Mouse (Mus musculus) right cerebral cortex, postnatal 4 days (tissue): ENCODE measurements around the gene Slc25a45.
A peak's percentile ranks its signal among the peaks of the same experiment; 100 is the strongest.

ENCODE experiments used
- DNase-seq: peaks from one replicate; pipeline ENCODE4 v3.0.0-alpha.2; 2022

The Slc25a45 gene

DNA sequence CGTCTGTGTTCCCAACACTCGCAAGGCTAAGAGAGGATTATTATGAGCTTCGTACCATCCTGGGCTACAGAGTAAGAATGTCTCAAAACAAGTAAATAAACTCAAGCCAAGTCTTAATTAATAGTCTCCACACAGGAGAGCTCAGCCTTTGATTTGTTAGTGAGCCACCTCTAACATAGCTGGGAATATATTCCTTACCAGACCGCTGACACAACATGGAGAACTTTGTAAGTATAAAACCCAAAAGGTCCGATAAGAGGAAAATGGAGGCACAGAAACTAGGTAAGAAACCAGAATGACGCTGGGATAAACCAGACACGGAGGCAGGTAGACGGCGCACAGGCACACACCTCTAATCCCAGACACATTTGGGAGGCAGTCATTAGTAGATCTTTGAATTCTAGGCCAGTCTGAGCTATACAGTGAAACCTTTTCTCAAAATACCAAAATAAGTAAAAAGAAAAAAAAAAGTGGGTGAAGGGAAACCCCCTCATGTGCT, 36.7 kb upstream of the Slc25a45 start:
- DNase-seq: no peak

DNA sequence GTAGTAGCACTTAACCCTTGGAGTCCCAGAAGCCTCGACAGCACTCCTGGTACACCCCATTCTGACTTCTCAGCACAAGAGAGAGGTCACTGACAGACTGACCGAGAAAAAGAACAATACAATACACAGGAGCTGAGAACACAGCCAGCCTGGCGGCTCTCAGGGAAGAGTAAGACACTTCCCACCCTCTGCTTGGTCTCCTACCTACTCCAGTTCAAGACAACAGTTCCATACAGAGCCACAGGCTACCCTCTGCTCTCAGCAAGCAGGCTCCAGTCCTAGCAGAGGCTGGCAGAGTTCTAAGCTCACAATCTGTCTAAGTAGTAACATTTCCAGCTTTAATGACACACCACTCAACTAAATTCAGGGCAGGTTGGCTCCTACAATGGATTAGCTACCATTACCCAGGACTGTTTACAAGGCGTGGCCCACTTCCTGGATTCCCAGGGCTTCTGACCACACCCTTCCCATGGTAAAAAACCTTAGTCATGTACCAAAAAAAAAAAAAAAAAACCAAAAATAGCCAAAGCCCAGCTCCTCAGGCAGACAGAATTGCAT, 36.1 kb upstream of the Slc25a45 start:
- DNase-seq: no peak

DNA sequence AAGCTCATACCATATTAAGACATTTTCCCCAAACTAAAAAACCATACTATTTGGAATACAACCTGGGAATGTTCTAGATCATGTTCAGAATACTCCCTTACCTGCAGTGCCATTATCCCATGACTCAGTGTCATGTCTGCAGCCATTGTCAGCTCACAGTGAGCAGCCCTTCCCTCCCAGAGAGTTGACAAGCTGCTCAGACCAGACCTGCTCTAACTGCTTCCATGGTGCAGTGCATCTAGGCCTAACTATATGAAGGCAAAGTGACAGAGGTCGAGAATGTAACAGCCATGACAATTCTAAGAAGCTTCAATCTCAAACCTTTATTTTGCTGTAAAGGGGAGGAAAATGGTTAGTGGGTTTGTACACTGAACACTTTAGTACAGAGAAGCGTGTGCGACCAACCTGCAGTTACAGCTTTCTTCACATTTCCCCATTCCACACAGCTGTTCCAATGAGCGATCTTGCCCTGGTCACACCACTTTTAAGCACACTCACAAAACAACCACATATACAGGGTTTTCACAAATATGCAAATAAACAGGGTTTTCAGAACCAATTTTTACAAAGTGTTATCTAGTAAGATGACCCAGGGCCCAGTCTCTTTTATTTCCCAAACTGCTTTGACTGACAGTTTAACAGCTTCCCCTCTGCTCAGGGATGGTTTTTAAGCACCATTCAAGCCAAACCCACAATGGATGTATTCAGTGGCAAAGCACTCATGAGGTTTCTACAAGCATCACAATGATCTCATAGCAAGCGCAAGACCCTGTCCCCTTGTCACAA, 35.4 kb upstream of the Slc25a45 start:
- DNase-seq: no peak

DNA sequence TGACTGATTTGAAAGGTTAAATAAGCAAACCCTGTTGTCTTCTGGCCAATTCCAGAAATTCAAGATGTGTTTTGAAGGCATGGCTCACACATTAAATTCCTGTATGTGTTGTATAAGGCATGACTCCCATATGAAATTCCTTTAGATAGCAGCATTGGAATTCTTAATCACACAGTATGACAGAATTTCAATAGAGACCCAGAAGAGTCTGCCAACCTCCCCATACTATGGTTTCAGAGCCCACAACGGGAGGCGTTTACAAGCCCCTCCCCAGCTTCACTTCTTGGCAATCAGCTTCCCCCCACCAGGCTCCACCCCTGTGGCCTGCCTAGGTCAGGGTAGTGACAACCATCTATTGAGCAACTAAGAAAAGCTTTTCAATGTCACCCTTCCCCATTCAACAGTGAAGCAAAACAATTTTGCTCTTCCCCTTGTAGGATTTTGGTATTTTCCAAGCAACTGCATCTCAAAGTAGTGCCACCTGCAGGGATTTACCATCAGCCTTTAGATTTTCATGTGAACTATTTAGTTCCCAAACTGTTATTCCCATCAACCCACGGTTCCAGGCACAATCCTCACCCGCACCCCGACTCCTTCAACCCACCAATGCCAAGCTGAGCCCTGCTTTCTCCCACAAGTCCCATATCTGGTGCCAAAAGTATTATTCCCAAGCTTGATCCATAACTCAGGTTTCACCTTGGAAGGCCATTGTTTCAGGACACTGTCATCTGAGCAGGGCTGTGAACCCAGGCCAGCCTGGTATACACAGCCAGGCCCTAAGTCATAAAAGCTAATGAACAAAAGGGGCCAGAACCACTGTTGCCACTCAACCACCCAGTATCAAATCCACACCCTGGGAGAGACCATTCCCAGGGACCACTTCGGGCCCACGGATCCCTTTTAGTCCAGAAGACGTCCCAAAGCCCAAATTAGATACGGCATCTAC, 34.5 kb upstream of the Slc25a45 start:
- no peak for DNase-seq

DNA sequence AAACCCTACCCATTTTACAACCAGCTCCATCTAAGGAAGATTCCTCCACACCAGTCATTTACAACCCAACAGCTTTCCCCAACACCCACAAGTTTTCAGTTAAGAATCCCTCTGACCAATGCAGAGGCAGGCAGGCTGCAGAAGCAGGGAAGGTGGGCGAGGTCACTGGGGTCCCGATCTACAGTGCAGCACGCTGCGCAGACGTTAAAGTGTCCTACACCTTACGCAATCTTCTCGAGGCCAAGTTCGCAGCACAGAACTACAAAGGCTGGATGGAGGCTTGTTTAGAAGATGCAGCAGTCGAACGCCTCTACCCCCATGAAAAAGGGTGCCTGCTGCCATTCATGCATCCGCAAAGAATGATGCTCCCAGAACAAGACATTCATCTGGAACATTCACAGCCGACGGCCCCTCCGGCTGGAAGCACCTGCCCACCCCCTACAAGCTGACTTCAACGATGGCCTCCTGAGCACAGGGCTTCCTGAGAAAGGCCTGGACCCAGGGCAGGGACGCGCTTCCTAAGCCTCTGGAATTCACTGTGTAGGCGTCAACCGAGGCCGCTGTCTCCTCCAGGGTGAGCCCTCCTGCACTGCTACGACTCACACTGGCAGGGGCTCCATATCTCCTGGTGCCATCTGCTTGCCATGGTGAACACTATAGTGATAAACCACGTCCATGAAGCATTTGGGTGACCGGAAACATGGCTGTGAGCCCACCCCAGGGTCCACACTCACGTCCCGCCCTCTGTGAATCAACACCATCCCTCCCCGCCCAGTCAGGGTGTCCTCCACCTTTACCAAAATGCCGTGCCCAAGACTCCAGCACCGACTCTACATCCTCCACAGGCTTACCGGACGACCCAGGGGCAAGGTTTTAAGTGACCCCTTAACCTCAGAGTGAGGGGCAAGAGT, 33.6 kb upstream of the Slc25a45 start:
- no peak for DNase-seq

DNA sequence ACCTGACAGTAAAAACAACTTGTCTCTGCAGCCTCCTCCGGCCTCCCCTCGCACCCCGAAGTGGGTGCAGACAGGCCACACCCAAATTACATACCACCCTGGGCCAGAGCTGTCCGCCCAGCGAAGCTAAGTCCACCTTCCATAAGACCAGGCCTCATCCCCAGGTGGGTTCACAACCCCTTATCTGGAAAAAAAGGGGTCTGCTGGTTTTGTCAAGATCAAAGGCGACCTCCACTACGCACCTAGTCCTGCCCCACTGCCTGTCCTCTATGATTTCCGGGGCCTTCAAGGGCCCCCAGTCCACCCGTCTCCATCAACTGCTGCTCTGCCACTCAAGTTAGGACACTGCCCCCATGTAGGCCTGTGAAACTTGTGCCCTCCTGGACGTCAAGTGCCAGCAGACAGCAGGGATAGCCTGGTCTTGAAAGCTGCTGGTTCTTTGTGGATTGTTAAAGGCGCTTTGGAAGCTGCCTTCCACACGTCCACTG, 32.7 kb upstream of the Slc25a45 start:
- DNase-seq: no peak

DNA sequence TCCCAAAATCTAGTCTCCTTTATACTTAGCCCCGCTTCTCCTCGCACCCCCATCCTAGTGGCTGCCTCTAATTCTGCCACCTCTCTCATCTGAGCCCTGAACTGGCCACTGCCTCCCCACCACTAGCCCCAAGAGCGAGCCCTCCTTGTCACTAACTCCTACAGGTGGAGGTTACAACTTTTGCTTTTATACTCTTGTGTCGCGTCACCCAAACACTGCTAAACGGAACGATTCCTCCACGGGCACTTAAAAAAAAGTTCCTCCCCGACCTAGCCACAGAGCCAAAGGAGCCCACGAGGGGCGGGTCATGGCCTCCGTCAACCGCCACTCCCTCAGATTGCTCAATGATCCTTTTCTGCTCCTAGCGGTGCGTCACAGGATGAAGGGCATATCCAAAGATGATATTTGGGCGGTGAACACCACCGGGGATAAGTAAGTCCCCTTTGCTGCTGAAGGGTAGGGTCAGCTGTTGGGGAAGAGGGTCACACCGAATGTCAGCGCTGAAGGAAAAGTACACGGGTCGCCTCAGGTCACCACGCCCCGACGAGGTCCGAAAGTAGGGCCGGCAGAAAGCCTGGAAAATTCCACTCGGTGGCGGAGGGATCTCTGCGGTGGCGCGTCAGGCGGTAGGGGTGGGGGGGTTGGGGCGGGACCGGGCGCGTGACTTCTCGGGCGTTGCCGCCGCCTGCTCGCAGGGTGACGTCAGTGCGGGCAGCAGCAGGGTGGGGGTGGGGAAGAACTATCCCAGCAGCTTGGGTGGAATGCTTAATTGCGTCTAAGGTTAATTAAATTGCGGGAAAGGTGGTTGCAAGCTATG, 32.1 kb upstream of the Slc25a45 start:
- DNase-seq: peak; percentile 91

DNA sequence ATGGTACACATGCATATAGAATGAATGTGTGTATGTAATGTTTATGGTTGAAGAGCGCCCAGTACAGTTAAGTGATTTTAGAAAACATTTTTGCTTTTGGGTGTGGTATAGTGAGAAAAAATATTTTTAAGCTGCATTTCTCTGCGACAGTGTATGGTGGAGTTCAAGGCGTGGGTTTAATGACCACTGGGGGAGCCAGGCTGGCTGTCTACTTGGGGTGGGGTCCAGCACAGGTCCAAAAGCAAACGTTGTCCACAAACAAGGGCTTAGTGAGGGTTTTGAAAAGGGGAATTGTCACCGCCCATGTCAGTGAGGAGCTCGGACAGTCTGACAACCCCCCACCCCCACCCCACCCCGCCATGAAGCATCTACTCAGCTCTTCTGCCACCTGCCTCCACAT, 31.5 kb upstream of the Slc25a45 start:
- peak; percentile 29 for DNase-seq

DNA sequence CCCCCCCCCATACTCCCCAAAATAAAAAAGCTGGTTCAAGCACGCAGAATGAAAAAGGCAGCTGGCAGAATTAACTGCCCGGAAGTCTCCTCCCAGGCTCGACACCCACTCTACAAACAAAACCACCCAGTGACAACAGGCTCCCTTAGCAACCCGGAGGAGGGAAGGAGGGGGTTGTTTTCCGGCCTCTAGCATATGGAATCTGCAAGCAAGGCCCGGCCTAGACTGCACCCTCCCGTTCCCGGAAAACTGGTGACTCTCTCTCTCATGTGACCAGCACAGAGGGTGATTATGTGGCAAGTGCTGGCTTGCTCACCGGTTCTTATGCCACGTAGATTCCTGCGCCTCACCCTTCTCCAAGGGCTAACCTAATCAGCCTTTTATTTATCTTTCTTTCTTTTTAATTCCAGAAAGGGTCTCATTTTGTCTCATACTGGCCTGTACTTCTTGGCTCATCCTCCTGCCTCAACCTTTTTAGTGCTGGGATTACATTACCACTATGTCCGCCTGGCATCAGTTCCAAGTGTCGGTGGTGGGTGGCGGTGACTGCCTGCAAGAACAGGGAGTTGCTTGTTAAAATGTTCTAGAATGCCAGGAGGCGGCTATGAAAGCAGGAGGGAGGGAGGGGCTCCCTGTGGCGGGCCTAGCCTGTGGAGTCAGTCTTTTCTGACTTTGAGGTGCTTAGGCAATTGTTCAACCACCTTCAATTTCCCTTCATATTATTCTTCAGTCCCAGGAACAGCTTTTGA, 30.9 kb upstream of the Slc25a45 start:
- peak; percentile 75 for DNase-seq

DNA sequence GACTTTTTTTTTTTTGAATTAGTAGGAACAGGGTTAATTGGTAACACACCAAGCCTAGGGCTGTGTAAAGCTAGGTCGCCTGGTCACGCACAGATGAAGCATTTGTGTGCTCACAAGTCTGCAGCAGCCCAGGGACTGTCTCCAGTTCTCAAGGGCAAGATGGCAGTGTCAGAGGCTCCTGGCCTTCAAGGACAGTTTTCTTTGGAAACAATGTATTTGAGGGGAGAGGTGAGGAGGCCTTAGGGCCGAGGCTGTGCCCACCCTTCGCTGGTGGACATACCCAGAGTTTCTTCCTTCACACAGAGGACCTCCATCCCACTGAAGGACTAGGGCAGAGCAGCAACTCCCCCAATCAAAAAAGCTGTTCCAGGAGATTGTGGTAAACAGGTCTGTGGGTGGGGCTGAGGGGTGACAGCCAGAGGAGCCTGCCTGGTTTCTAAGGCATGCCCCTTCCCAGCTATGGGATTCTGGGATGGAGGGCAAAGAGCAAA, 30.3 kb upstream of the Slc25a45 start:
- DNase-seq: peak; percentile 24

DNA sequence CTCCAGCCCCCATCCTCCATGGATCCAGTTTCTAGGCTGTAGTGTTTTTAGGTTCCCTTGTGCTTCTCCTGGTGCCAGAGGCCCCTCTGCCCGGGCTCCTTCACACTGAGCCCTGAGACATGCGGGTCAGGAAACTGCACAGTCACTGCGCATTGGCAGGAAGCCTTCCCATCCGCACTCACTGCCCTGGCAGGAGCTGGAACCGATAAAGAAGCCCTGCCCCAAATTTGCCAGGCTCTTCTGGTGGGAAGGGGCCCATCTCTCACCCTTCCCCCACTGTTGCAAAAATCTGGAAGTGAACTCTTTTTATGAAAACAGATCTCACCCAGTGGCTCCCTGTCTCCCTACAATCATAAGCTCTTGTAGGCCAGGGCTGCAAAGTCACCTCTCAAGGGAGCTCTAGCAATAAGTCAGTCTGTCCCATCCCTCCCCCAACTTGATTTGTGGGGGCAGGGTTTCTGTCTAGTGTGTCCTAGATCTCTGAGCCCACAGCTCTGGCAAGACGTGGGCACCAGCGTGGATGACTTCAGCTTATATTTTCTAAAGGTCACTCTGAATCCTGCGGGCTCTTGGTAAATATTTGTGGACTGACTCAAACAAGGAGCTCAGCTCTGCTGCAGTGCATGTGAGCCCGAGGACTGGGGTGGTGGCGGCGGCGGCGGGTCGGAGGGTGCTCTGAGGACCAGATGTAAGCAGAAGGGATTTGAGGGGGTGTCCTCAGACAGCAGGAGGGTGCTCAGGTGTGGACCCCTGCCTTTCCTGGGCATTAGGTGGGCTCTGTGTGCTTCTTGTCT, 29.4 kb upstream of the Slc25a45 start:
- DNase-seq: peak; percentile 18

DNA sequence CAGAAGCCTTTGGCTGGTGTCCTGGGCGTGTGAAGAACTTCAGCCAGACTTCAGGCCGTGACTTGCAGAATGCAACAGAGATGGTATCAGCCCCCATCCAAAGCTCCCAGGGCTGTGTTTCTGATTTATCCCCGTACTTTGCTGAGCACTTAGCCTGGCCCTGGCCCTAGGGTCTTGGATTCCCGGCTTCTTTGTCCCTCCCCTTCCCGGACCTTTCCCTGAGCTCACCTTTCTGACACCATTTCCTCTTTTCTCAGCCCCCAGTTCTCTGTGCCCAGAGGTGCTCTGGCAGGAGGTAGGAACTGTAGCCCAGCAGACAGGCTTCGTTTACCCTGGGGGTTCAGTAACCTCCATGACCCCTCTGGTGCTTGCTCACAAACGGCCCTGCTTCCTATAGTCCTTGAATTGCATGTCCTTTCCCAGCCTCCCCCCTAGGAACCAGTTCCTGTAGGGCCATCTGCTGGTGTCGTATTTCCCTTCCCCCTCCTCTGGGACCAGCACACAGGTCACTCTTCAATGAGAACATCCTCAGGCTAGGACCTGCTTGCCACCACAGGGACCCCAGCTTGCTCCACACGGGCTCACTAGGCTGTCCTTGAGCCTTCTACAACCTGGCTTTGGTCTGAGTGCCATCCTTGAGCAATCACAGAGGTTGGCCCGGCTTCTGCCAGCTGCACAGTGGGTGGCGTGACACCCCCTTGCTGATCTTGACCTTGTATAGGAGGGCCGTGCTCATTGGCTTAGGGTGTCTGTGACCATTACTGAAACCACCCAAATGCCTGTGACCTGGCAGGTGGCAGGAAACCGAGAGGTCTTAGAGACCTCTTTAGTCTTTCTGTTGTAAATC, 28.6 kb upstream of the Slc25a45 start:
- no peak for DNase-seq

DNA sequence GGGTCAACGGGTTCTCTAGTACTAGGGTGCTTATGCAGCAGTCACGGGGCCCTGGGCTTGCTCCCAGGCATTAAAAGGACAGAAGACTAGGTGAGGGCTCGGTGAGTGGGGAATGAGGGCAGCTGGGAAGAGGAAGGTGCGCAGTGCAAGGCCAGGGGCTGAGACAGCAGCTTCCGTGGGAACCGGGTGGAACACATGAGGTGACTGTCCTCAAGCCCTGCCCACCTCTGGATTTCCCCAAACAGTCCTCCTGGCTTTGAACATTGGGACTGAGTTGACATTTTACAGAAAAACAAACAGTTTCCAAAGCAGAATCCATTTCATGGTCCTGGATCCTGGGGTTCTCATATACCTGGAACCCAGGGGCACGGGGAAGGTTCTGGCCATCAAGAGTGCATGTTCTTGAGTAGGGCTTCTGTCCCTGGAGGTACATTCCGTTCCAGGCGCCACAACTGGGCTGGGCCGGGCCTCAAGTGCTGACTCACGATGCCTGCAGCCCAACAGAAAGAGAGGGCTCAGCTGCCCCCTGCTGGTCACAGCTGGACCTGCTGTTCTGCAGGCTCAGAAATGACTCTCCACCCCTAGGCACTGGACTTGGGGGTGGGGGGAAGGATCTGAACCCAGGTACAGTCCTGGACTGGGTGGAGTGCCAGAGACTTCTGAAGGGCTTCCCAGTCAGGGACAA, 27.6 kb upstream of the Slc25a45 start:
- peak; percentile 94 for DNase-seq

DNA sequence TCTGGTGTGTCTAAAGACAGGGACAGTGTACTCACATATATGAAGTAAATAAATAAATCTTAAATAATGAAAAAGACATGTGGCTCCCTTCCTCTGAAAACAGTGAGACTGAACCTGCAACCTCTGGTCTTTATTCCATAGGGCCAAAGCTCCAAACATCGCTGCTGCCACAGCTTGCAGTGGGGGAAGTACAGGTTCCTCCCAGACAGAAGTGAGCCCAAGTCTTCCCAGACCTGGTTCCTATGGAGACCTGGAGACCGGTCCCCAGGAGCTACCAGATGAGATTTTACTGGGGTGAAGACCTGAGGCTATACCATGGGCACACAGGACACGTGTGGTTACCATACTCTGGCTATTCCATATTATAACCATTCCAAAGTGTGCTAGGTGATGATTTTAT, 26.7 kb upstream of the Slc25a45 start:
- no peak for DNase-seq

DNA sequence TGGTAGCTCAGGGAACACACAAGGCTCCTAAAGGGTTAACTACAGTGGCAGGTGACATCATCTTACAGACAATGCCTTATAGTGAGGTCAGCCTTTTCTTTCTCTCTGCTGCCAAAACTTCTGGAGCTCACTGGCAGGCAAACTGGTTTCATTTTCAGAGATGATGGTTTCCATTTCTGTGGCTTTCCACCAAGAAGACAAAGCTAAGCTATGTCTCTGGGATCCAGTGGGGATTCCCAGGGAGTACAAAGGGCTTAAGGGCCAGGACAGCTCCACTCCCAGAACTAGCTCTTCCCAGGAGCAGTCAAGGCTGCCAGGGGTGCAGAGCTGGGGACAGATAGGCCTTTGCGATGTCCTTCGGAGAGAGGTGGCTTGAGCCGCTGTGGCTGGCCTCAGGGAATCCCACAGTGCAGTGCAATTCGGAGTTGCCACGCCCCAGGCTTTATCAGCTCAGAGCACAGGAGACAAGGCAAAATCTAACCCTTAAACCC, 26.1 kb upstream of the Slc25a45 start:
- DNase-seq: no peak

DNA sequence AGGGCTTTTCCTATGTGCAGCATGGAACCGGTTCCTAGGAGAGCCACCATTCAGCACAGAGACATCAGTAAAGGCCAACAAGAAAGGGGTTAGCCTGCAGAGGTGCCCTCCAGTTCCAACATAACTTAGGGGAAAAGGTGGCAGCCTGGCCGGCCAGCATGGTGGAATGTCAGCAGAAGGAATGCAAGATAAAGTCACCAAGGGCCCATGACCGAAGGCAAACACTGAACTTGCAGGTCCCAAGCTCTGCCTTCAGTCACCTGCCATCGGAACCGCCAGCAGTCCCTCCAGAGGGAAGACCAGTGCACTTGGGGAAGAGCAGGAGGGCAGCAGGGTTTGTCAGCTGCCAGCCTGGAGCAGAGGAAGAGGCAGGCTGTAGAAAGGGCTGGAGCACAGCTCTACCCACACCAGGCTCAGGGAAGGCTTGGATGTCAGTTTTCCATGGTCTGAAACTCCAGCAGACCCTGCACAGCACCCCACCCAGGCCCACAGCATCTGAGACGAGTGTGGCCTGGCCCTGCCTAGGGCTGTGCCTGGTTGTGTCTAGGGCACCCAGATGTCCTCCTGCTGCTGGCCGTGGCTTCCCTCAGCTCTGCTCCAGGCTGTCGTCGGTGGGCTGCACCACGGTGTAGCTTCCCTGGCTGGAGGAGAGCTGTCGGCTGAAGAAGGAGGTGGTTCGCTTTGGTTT, 25.4 kb upstream of the Slc25a45 start:
- DNase-seq: no peak

DNA sequence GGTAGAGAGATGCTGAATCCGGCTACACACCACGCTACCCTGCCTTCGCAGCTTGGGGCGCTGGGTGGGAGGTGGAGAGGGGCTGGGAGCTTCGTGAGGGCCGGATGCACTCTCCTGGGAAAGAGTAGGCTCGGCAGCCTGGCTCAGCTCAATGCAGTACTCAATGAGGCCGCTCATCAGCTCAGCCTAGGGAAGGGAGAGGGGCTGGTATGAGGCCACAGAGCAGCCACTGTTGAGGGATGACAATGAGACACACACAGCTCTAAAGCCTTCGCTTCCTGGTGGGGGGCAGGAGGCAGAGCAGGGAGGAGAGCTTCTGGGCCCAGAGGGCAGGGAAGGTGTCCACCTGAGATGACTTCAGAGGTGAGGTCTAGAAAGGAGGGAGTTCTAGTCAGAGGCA, 21.0 kb upstream of the Slc25a45 start:
- no peak for DNase-seq
